Mouse (Mus musculus) heart, adult 2 months (tissue): ENCODE results near the gene Tbc1d19. TPM values are rescaled to one million over a fixed set of nuclear protein-coding genes. Genes with fewer than 3 reads are reported as not detected.
A peak's percentile ranks its signal among the peaks of the same experiment; 100 is the strongest.

Experiments
- DNase-seq, 2 experiments: peaks; one replicate each; pipeline ENCODE4 v3.0.0; 2021
- H3K27ac ChIP-seq: fragments of 200-600 bp; 2 replicates; pipeline ENCODE4 v1.8.1; 2022
- H3K27me3 ChIP-seq: fragments of 200-500 bp; 2 replicates; pipeline ENCODE4 v1.6.1; 2012; ENCODE audit warnings: mild to moderate bottlenecking, low read length, inconsistent platforms, mixed read lengths; ENCODE audit not compliant: control insufficient read depth, insufficient read depth
- H3K36me3 ChIP-seq: fragments of 200-500 bp; 2 replicates; pipeline ENCODE4 v1.6.1; 2012; ENCODE audit warnings: low read length, inconsistent platforms; ENCODE audit not compliant: control insufficient read depth, insufficient read depth
- H3K4me1 ChIP-seq: fragments of 200-500 bp; 2 replicates; pipeline ENCODE4 v1.6.1; 2011; ENCODE audit warnings: low read length; ENCODE audit not compliant: control insufficient read depth, insufficient read depth
- H3K4me3 ChIP-seq: fragments of 200-600 bp; 2 replicates; pipeline ENCODE4 v1.8.1; 2022
- H3K79me2 ChIP-seq: fragments of 200-500 bp; replicated peaks from 2 replicates; pipeline ENCODE4 v1.6.1; 2012; ENCODE audit warnings: mild to moderate bottlenecking, inconsistent platforms, low read length, moderate library complexity, mixed read lengths; ENCODE audit not compliant: control insufficient read depth, insufficient read depth
- H3K9ac ChIP-seq: fragments of 200-500 bp; 2 replicates; pipeline ENCODE4 v1.6.1; 2012; ENCODE audit warnings: low read depth, mild to moderate bottlenecking, control low read depth, inconsistent platforms, low read length, mixed read lengths
- CTCF ChIP-seq: fragments of 200-600 bp; IDR thresholded peaks from 2 replicates; pipeline ENCODE4 v1.8.1; 2022; ENCODE audit warnings: antibody characterized with exemption, mild to moderate bottlenecking, moderate library complexity
- EP300 ChIP-seq: fragments of 200-500 bp; IDR thresholded peaks from 2 replicates; pipeline ENCODE4 v1.6.1; 2011; ENCODE audit warnings: low read depth, low read length, control low read depth; ENCODE audit not compliant: insufficient read depth
- POLR2A ChIP-seq: fragments of 200-500 bp; IDR thresholded peaks from 2 replicates; pipeline ENCODE4 v1.6.1; 2011; ENCODE audit warnings: mild to moderate bottlenecking, low read depth, low read length, control low read depth; ENCODE audit not compliant: insufficient read depth
- WGBS: fragments of 180-500 bp; shearing (Covaris S2); methylation state at CpG from one replicate; pipeline ENCODE4 v1.1.7; 2018; 5-methylcytosine and 5-hydroxymethylcytosine counted together
- intact Hi-C: fragments of 180-260 bp; cut with DNase I; formaldehyde crosslinking; loops from one replicate; pipeline ENCODE4 v1.15.1; 2025
- polyA plus RNA-seq: library from polyadenylated mRNA; depleted of rRNA; stranded (reverse); fragments of >200 nt; gene quantifications from 2 replicates; pipeline ENCODE4 v1.2.3, GENCODE M21; 2012
- total RNA-seq, 2 experiments: library from RNA; stranded (reverse); gene quantifications; 2 replicates each; pipeline ENCODE4 v1.2.3; 2021

Tbc1d19 gene
- total and polyA plus RNA-seq, 3 experiments: 10.0 to 18.4 (median 16.7) TPM

GRCm38 (mm10) chr5:53929205-53929614 is 119.8 kb downstream of the Tbc1d19 start:
- H3K9ac ChIP-seq: no peak overlapping the region
- no peak for TF ChIP-seq CTCF
- peak; percentile 45; the same call in 1 of the 2 replicates for TF ChIP-seq EP300
- H3K27ac ChIP-seq: peak overlapping the region; percentile 72
- no peak overlapping the region for H3K4me3 ChIP-seq
- peaks cover 2% of the 10 kb centered on the region for H3K36me3 ChIP-seq
- H3K79me2 ChIP-seq: no peaks in the 10 kb centered on the region
- H3K27me3 ChIP-seq: no peaks in the 10 kb centered on the region
- peaks cover 20% of the 10 kb centered on the region for H3K4me1 ChIP-seq
- 22% methylated on average over 10 of the region's 10 CpGs for WGBS
- peak; percentile 56 to 66 for DNase-seq
- intact Hi-C loops: loop anchor here (5.0 kb wide), 2 partner anchors 33 to 47 kb away; no protein-coding TSS in a partner anchor

- WGBS: 80% methylated on average over 6 of the region's 6 CpGs
- Histone ChIP-seq H3K79me2 (no peaks in the 10 kb centered on the region), H3K27me3 (no peaks in the 10 kb centered on the region), H3K4me1 (peaks cover 20% of the 10 kb centered on the region), H3K27ac (peak overlapping the region; percentile 72), H3K36me3 (peaks cover 2% of the 10 kb centered on the region), H3K4me3 (no peak overlapping the region), H3K9ac (no peak overlapping the region)
- TF ChIP-seq POLR2A (no peak), CTCF (peak; percentile 37)
- no peak for DNase-seq
- intact Hi-C loops: loop anchor here (1.0 to 5.0 kb wide), 3 partner anchors 32 to 68 kb away; partner anchors contain the start of gene Stim2
These were observed 120.4 kb downstream of the Tbc1d19 start for GRCm38 (mm10) chr5:53929814-53930213.

- Histone ChIP-seq H3K9ac (no peak overlapping the region), H3K36me3 (peaks cover 2% of the 10 kb centered on the region), H3K27me3 (no peaks in the 10 kb centered on the region), H3K4me3 (no peak overlapping the region), H3K79me2 (no peaks in the 10 kb centered on the region), H3K27ac (no peak overlapping the region), H3K4me1 (peaks cover 20% of the 10 kb centered on the region)
- 82% methylated on average over 5 of the region's 5 CpGs for WGBS
- no peak for DNase-seq
- TF ChIP-seq POLR2A (no peak), CTCF (no peak), EP300 (no peak)
- intact Hi-C loops: no loop called here
These were observed 121.6 kb downstream of the Tbc1d19 start for GRCm38 (mm10) chr5:53931011-53931410.

- peak; percentile 87 for DNase-seq
- Histone ChIP-seq H3K36me3 (peaks cover 2% of the 10 kb centered on the region), H3K4me3 (no peak overlapping the region), H3K27ac (peak overlapping the region; percentile 51), H3K4me1 (peaks cover 22% of the 10 kb centered on the region), H3K79me2 (no peaks in the 10 kb centered on the region), H3K27me3 (no peaks in the 10 kb centered on the region), H3K9ac (no peak overlapping the region)
- TF ChIP-seq CTCF: no peak
- no peak for TF ChIP-seq EP300
- no peak for TF ChIP-seq POLR2A
- intact Hi-C loops: loop anchor here (2.0 kb wide), 1 partner anchor 15 kb away; no protein-coding TSS in a partner anchor
- 20% methylated on average over 7 of the region's 7 CpGs for WGBS
These were observed 124.2 kb downstream of the Tbc1d19 start for GRCm38 (mm10) chr5:53933628-53934027.

- no peak overlapping the region for H3K4me3 ChIP-seq
- 75% methylated on average over 2 of the region's 2 CpGs for WGBS
- intact Hi-C loops: no loop called here
- TF ChIP-seq EP300 (no peak), POLR2A (no peak), CTCF (no peak)
- DNase-seq: no peak
- peak overlapping the region; percentile 51 for H3K27ac ChIP-seq
- peaks cover 20% of the 10 kb centered on the region for H3K4me1 ChIP-seq
- peaks cover 2% of the 10 kb centered on the region for H3K36me3 ChIP-seq
- no peaks in the 10 kb centered on the region for H3K27me3 ChIP-seq
- no peak overlapping the region for H3K9ac ChIP-seq
- no peaks in the 10 kb centered on the region for H3K79me2 ChIP-seq
These were observed 124.6 kb downstream of the Tbc1d19 start for GRCm38 (mm10) chr5:53934040-53934439.

GRCm38 (mm10) chr5:53934826-53935225 is 125.4 kb downstream of the Tbc1d19 start:
- WGBS: 58% methylated on average over 1 of the region's 1 CpGs
- Histone ChIP-seq H3K4me1 (peaks cover 16% of the 10 kb centered on the region), H3K79me2 (no peaks in the 10 kb centered on the region), H3K4me3 (no peak overlapping the region), H3K9ac (no peak overlapping the region), H3K27me3 (no peaks in the 10 kb centered on the region), H3K36me3 (peaks cover 2% of the 10 kb centered on the region), H3K27ac (no peak overlapping the region)
- TF ChIP-seq POLR2A (no peak), EP300 (no peak), CTCF (no peak)
- no peak for DNase-seq
- intact Hi-C loops: no loop called here
